Mouse (Mus musculus) left cerebral cortex, adult 2 months (tissue): ENCODE data around the gene Ablim1. TPM values are rescaled to one million over a fixed set of nuclear protein-coding genes. Genes with fewer than 3 reads are reported as not detected.

Experiments
- DNase-seq, 2 experiments: peaks; one replicate each; pipeline ENCODE4 v3.0.0; 2021 to 2022; ENCODE audit warnings: low spot score in 2 of 2, mixed read lengths in 1 of 2; ENCODE audit errors: extremely low spot score in 1 of 2
- H3K27ac ChIP-seq: fragments of 200-600 bp; 2 replicates; pipeline ENCODE4 v1.8.1; 2022
- H3K4me3 ChIP-seq: fragments of 200-600 bp; 2 replicates; pipeline ENCODE4 v1.8.1; 2022
- CTCF ChIP-seq: fragments of 200-600 bp; IDR thresholded peaks from 2 replicates; pipeline ENCODE4 v1.8.1; 2022; ENCODE audit warnings: antibody characterized with exemption, mild to moderate bottlenecking, moderate library complexity
- intact Hi-C: fragments of 180-260 bp; cut with DNase I; formaldehyde crosslinking; loops from one replicate; pipeline ENCODE4 v1.15.1; 2025
- total RNA-seq, 2 experiments: library from RNA; stranded (reverse); gene quantifications; 2 replicates each; pipeline ENCODE4 v1.2.3; 2021

Ablim1 gene
- total RNA-seq, 2 experiments from 2014 or later = 118 to 124 TPM

GRCm38 (mm10) chr19:57248781-57249180 is 65.9 kb downstream of the Ablim1 start:
- intact Hi-C loops = no loop called here
- DNase-seq = no peak
- H3K4me3 ChIP-seq = no peak overlapping the region
- no peak overlapping the region for H3K27ac ChIP-seq
- TF ChIP-seq CTCF = no peak

- no peak for TF ChIP-seq CTCF
- intact Hi-C loops = no loop called here
- Histone ChIP-seq H3K4me3 (no peak overlapping the region), H3K27ac (no peak overlapping the region)
- DNase-seq = no peak
Measured at GRCm38 (mm10) chr19:57247221-57247620, 67.5 kb downstream of the Ablim1 start.

- no peak for DNase-seq
- no peak overlapping the region for H3K4me3 ChIP-seq
- no peak overlapping the region for H3K27ac ChIP-seq
- no peak for TF ChIP-seq CTCF
- intact Hi-C loops = no loop called here
Measured at GRCm38 (mm10) chr19:57244281-57244680, 70.4 kb downstream of the Ablim1 start.

GRCm38 (mm10) chr19:57243606-57244005 is 71.1 kb downstream of the Ablim1 start:
- no peak for DNase-seq
- no peak overlapping the region for H3K27ac ChIP-seq
- intact Hi-C loops = no loop called here
- H3K4me3 ChIP-seq = no peak overlapping the region
- TF ChIP-seq CTCF = no peak

- no peak overlapping the region for H3K27ac ChIP-seq
- intact Hi-C loops = no loop called here
- no peak for TF ChIP-seq CTCF
- H3K4me3 ChIP-seq = no peak overlapping the region
- DNase-seq = no peak
Measured at GRCm38 (mm10) chr19:57243191-57243590, 71.5 kb downstream of the Ablim1 start.

- intact Hi-C loops = no loop called here
- no peak overlapping the region for H3K27ac ChIP-seq
- TF ChIP-seq CTCF = no peak
- H3K4me3 ChIP-seq = no peak overlapping the region
- no peak for DNase-seq
Measured at GRCm38 (mm10) chr19:57241363-57242192, 73.1 kb downstream of the Ablim1 start.

GRCm38 (mm10) chr19:57240259-57240658 is 74.5 kb downstream of the Ablim1 start:
- no peak for TF ChIP-seq CTCF
- Histone ChIP-seq H3K4me3 (no peak overlapping the region), H3K27ac (peak overlapping the region; percentile 84)
- intact Hi-C loops = no loop called here
- DNase-seq = peak in 1 of 2 experiments; percentile 22

GRCm38 (mm10) chr19:57239176-57239784 is 75.4 kb downstream of the Ablim1 start:
- no peak for TF ChIP-seq CTCF
- Histone ChIP-seq H3K4me3 (peak overlapping the region; percentile 46), H3K27ac (peak overlapping the region; percentile 84)
- intact Hi-C loops = loop anchor here (1.0 to 2.0 kb wide), 4 partner anchors 36 to 76 kb away; partner anchors contain the start of gene Ablim1
- peak; percentile 69 to 80 for DNase-seq

- intact Hi-C loops = loop anchor here (2.0 kb wide), 2 partner anchors 40 to 76 kb away; no protein-coding TSS in a partner anchor
- peak in 1 of 2 experiments; percentile 47 for DNase-seq
- peak overlapping the region; percentile 46 for H3K4me3 ChIP-seq
- TF ChIP-seq CTCF = no peak
- H3K27ac ChIP-seq = peak overlapping the region; percentile 84
Measured at GRCm38 (mm10) chr19:57238461-57238860, 76.3 kb downstream of the Ablim1 start.

GRCm38 (mm10) chr19:57237534-57237933 is 77.2 kb downstream of the Ablim1 start:
- DNase-seq = no peak
- intact Hi-C loops = no loop called here
- TF ChIP-seq CTCF = no peak
- Histone ChIP-seq H3K4me3 (peak overlapping the region; percentile 46), H3K27ac (peak overlapping the region; percentile 40; the same call in 1 of the 2 replicates)

- intact Hi-C loops = no loop called here
- TF ChIP-seq CTCF = no peak
- peak; percentile 30 to 45 for DNase-seq
- Histone ChIP-seq H3K4me3 (peak overlapping the region; percentile 46), H3K27ac (peak overlapping the region; percentile 40; the same call in 1 of the 2 replicates)
Measured at GRCm38 (mm10) chr19:57236647-57237046, 78.1 kb downstream of the Ablim1 start.

GRCm38 (mm10) chr19:57235931-57236330 is 78.8 kb downstream of the Ablim1 start:
- TF ChIP-seq CTCF = no peak
- Histone ChIP-seq H3K27ac (no peak overlapping the region; the same call in 1 of the 2 replicates), H3K4me3 (no peak overlapping the region)
- intact Hi-C loops = no loop called here
- no peak for DNase-seq
